Mouse (Mus musculus): ENCODE measurements around the gene Ang2.

Gene Ang2

DNA sequence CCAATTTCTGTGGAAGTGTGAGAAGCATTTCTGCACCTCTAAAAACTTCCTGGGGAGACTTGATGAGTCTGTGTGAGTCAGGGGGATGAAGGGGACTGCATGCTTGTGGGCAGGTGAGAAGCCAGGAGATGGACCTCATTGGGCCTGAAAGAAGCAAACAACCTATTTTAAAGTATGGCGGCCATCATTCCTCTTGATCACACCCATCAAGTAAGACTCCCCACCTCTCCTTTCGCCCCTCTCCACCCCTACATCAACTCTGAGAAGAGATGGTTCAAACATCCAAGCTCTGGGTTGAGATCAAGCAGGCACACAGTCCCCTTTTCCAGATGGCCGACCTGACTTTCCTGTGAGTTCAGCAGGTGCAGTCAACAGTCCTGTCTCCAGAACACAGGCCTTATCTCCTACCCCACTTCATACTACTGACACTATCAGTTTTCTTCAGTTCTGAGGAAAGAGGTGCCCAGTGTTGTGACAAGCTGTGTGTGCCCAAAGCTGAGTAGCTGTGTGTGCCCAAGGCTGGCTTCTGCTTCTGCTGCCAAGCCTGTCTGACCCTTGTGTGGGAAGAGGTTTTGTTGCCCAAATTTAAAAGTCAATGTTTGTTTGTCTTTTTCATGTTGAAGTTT lies 48.6 kb downstream of the Ang2 start:
- DNase-seq = no peak

DNA sequence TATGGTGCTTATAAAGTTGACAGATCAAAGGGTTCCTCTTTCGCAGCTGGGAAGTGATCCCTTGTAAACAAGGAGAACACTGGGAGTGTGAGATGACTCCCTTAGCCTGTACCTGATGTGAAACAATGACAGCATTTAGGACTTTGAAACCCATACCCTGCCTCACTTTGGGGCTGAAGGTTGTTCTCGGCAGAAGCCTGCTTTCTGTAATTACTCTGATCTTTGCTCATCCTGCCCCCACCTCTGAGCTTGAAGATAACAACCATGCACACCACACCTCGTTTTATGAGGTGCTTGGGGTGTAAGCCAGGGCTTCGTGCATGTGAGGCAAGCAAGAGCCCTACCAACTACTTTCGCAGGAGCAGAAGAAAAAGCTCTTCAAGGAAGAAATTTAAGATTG lies 49.8 kb downstream of the Ang2 start:
- DNase-seq = no peak

DNA sequence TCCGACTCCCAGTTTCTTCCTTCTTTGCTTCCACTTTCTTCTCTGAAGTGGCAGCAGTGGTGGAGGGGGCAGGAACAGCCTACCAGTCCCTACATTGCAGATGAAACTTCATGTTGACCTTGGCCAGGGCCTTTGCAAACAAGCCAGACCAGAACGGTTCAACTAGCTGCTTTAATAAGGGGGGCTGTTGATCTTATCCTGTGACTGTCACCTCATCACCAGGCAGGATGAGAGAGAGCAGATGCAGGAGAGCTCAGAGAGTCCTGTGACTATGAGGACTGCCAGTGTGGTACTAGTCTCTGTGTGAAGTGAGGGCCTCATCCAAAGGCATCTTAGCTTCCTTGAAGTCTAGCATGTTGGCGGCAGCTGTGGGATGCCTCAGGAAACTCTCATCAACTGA lies 50.9 kb downstream of the Ang2 start:
- no peak for DNase-seq

DNA sequence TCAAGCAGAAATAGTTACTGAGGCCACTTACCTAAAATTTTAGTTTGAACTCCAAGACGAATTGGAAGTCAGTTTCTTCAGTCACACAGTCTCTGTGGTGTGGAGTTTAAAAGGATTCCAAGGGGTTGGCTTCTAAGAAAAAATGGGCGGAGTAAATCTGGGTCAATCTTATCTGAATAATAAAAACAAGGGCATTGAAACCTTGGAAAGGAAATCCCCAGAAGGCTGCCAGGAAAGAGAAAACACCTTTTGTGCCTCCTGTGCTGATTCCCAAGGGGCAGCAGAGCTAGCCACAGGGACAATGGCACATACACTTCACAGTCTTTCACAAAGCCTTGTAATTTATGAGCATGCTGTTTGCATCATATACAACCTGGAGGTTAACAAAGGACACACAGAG lies 52.3 kb downstream of the Ang2 start, which contains the start of gene Rnase1:
Gene Rnase1 (minus strand): TSS at position 101 of the 400 bp plus-strand sequence.
- DNase-seq = no peak

DNA sequence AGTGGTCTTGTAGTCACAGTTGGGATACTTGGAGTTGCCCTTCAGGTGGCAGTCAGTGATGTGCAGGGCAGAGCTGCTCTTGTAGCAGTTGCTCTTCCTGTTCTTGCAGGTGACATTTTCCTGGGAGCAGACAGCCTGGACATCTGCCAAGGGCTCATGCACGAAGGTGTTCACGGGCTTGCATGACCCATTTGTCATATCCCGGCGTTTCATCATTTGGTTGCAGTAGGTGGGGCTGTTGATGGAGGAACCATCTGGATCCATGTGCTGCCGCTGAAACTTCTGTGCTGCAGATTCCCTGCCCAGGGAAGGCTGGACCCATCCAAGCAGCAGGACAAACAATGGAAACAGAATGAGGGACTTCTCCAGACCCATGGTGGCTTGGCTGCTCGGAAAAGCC lies 53.4 kb downstream of the Ang2 start:
- DNase-seq = no peak
